32 mouse cellular contexts compared by ENCODE assay signal in genomic region chr9:51799156-51799555, GRCm38 (mm10). TPM values are rescaled to one million over a fixed set of nuclear protein-coding genes. Genes with fewer than 3 reads are reported as not detected.
DNase-seq lines count a peak whose midpoint lies in the region; ATAC-seq and TF ChIP-seq lines count a peak whose summit lies in the region.
"Had no signal": no experiment of that assay in that cellular context is flagged by ENCODE, and none has a peak within 500 bp of the region (broad histone marks: within the 10 kb centered on the region; RNA-seq: fewer than 3 reads in every experiment).

No protein-coding gene starts in this region.

- H3K9ac ChIP-seq in heart, adult 2 months (ENCODE audit: low read depth, low read length): no peak overlapping the region
- H3K9ac ChIP-seq in heart, embryonic 11.5 days (ENCODE audit: low read depth, low read length): no peak overlapping the region
- H3K9ac ChIP-seq: embryonic facial prominence, embryonic 13.5 days; forebrain, embryonic 15.5 days; heart, embryonic 15.5 days; hindbrain, embryonic 14.5 days; liver, embryonic 14.5 days; lung, embryonic 14.5 days; midbrain, embryonic 15.5 days; neural tube, embryonic 15.5 days had no signal

- peaks cover 3% of the 10 kb centered on the region for H3K4me1 ChIP-seq in heart, adult 2 months (ENCODE audit: control insufficient read depth, insufficient read depth, low read length)
- no peaks in the 10 kb centered on the region for H3K4me1 ChIP-seq in heart, embryonic 11.5 days (ENCODE audit: control insufficient read depth, insufficient read depth, low read length)
- H3K4me1 ChIP-seq: embryonic facial prominence, embryonic 13.5 days; forebrain, embryonic 15.5 days; midbrain, embryonic 10.5 days; midbrain, embryonic 15.5 days had no signal

- no peak for TF ChIP-seq EP300 in heart, adult 2 months (IDR thresholded peaks at IDR 0.05; ENCODE audit: insufficient read depth, low read depth, low read length)

- DNase-seq in adrenal gland, adult (ENCODE audit: inconsistent age in 2 of 2, low spot score in 1 of 2): peak; percentile 23 to 75
- no peak for DNase-seq in adrenal gland, adult 18-20 months (ENCODE audit: low spot score in 2 of 2)
- peak; percentile 28 to 32 for DNase-seq in heart, adult 2 months
- DNase-seq in CD4-positive, CD25-positive, alpha-beta regulatory T cell, adult 2 months (ENCODE audit: low read depth, low spot score): peak; percentile 22
- peak; percentile 35 for DNase-seq in adrenal gland, postnatal 14 days
- no peak for DNase-seq in Muller cell, postnatal 12 days (ENCODE audit: inconsistent ontology term)
- DNase-seq in spleen, postnatal 10 days (ENCODE audit: low spot score in 2 of 2): no peak
- DNase-seq: cerebellum, adult 11-12 months; cerebellum, postnatal 10 days; kidney, postnatal 14 days; layer of hippocampus, adult 9-11 months; liver; lung, embryonic 14.5 days; lung, postnatal 14 days; right cerebral cortex, postnatal 4 days; thymus, adult 2 months; thymus, postnatal 36 days had no signal

- 37% methylated on average over 9 of the region's 9 CpGs for WGBS in heart, adult 2 months
- 62% methylated on average over 9 of the region's 9 CpGs for WGBS in heart, embryonic 11.5 days (ENCODE audit: insufficient replicate concordance)

- TF ChIP-seq CTCF in heart, adult 2 months (IDR thresholded peaks at IDR 0.05): no peak

- H3K27ac ChIP-seq in heart, adult 2 months: peak overlapping the region; percentile 63
- no peak overlapping the region for H3K27ac ChIP-seq in heart, embryonic 11.5 days (ENCODE audit: low read depth, low read length)
- H3K27ac ChIP-seq: embryonic facial prominence, embryonic 13.5 days; forebrain, embryonic 10.5 days; forebrain, embryonic 15.5 days; heart, embryonic 15.5 days; hindbrain, embryonic 14.5 days; liver, embryonic 14.5 days; midbrain, embryonic 10.5 days; midbrain, embryonic 15.5 days; neural tube, embryonic 15.5 days had no signal

- intact Hi-C loops in heart, adult 2 months (cut with DNase I): no loop called here

- ATAC-seq in heart, embryonic 11.5 days (replicated peaks; ENCODE audit: insufficient number of reproducible peaks, low FRiP score, low TSS enrichment): no peak
- ATAC-seq: forebrain, embryonic 15.5 days; intestine, postnatal 0 days; midbrain, embryonic 15.5 days had no signal

- no peaks in the 10 kb centered on the region for H3K27me3 ChIP-seq in heart, adult 2 months (ENCODE audit: control insufficient read depth, insufficient read depth, low read length)
- H3K27me3 ChIP-seq in heart, embryonic 11.5 days (ENCODE audit: control insufficient read depth, insufficient read depth, low read length): no peaks in the 10 kb centered on the region
- H3K27me3 ChIP-seq: embryonic facial prominence, embryonic 13.5 days; forebrain, embryonic 15.5 days; heart, embryonic 15.5 days; midbrain, embryonic 15.5 days; neural tube, embryonic 15.5 days had no signal

- no peaks in the 10 kb centered on the region for H3K79me2 ChIP-seq in heart, adult 2 months (replicated peaks; ENCODE audit: control insufficient read depth, insufficient read depth, low read length)

- TF ChIP-seq POLR2A in heart, adult 2 months (IDR thresholded peaks at IDR 0.05; ENCODE audit: insufficient read depth, low read depth, low read length): no peak

- H3K4me3 ChIP-seq in heart, adult 2 months: no peak overlapping the region
- no peak overlapping the region for H3K4me3 ChIP-seq in heart, embryonic 11.5 days (ENCODE audit: low read depth, low read length)
- H3K4me3 ChIP-seq: embryonic facial prominence, embryonic 13.5 days; forebrain, embryonic 10.5 days; forebrain, embryonic 15.5 days; heart, embryonic 15.5 days; midbrain, embryonic 10.5 days; midbrain, embryonic 15.5 days; neural tube, embryonic 15.5 days had no signal

- H3K36me3 ChIP-seq in heart, adult 2 months (ENCODE audit: control insufficient read depth, insufficient read depth, low read length): no peaks in the 10 kb centered on the region
- no peaks in the 10 kb centered on the region for H3K36me3 ChIP-seq in heart, embryonic 11.5 days (ENCODE audit: control insufficient read depth, insufficient read depth, low read length)
- H3K36me3 ChIP-seq: embryonic facial prominence, embryonic 13.5 days; forebrain, embryonic 10.5 days; forebrain, embryonic 15.5 days; heart, embryonic 15.5 days; midbrain, embryonic 10.5 days; midbrain, embryonic 15.5 days; neural tube, embryonic 15.5 days had no signal

- no peaks in the 10 kb centered on the region for H3K9me3 ChIP-seq in heart, embryonic 11.5 days (replicated peaks; ENCODE audit: control insufficient read depth, low read length)
- H3K9me3 ChIP-seq: embryonic facial prominence, embryonic 13.5 days; forebrain, embryonic 10.5 days; forebrain, embryonic 15.5 days; heart, embryonic 15.5 days; midbrain, embryonic 10.5 days; midbrain, embryonic 15.5 days; neural tube, embryonic 15.5 days had no signal

- H3K4me2 ChIP-seq in heart, embryonic 11.5 days: no peak overlapping the region
- H3K4me2 ChIP-seq: embryonic facial prominence, embryonic 13.5 days; forebrain, embryonic 15.5 days; heart, embryonic 15.5 days; hindbrain, embryonic 14.5 days; lung, embryonic 14.5 days; midbrain, embryonic 15.5 days; neural tube, embryonic 15.5 days had no signal

RNA-seq across cellular contexts. Expression of gene Arhgap20, which starts 34.0 kb away (rescaled TPM):
- 1 to 10 TPM; 1.1 to 3.5 TPM for total RNA-seq in adrenal gland, adult 18-20 months (2021)
- total RNA-seq in heart, adult 2 months (2021): 10 to 100 TPM; 18.1 to 29.6 TPM
- 3.5 and 6.2 TPM in 2 replicates for polyA plus RNA-seq in heart, adult 2 months (2012; rRNA removed)
- polyA plus RNA-seq in heart, embryonic 11.5 days (2014; fragmentation: Nextera tagmentation; extraction: Ambion mirVana): 0.59 and 0.94 TPM in 2 replicates
- 2.7 and 3.4 TPM in 2 replicates for total RNA-seq in adrenal gland, postnatal 14 days (2021)
- total RNA-seq: common myeloid progenitor, adult 5-6 weeks; hematopoietic stem cell, adult 5-6 weeks; megakaryocyte progenitor cell, adult 5-6 weeks had no signal
- polyA plus RNA-seq: C2C12 had no signal

Comparison
In these comparisons a context has a peak if more than half of its experiments do, and no peak if none do; other contexts are left out.
1. DNase-seq: peak in adrenal gland, adult (2 of 2), heart, adult 2 months (2 of 2), CD4-positive, CD25-positive, alpha-beta regulatory T cell, adult 2 months (single experiment) and adrenal gland, postnatal 14 days (single experiment); none in adrenal gland, adult 18-20 months (0 of 2), Muller cell, postnatal 12 days (single experiment) and spleen, postnatal 10 days (0 of 2).